Comparison of ENCODE assay signal across 11 mouse cellular contexts in genomic region chrX:75044595-75044994, GRCm38 (mm10). TPM values are rescaled to one million over a fixed set of nuclear protein-coding genes. Genes with fewer than 3 reads are reported as not detected.
DNase-seq lines count a peak whose midpoint lies in the region; ATAC-seq and TF ChIP-seq lines count a peak whose summit lies in the region.
"Had no signal": no experiment of that assay in that cellular context is flagged by ENCODE, and none has a peak within 500 bp of the region (broad histone marks: within the 10 kb centered on the region; RNA-seq: fewer than 3 reads in every experiment).

No protein-coding gene starts in this region.

- no peak for TF ChIP-seq POLR2A in limb, embryonic 14.5 days (IDR thresholded peaks at IDR 0.05; ENCODE audit: borderline replicate concordance, extremely low read depth, insufficient read depth, insufficient read length)

- H3K4me2 ChIP-seq in heart, embryonic 15.5 days = no peak overlapping the region
- no peak overlapping the region for H3K4me2 ChIP-seq in limb, embryonic 14.5 days (replicated peaks; ENCODE audit: low read depth, low read length, severe bottlenecking)
- H3K4me2 ChIP-seq: hindbrain, embryonic 14.5 days had no signal

- H3K9ac ChIP-seq in heart, embryonic 15.5 days = no peak overlapping the region
- H3K9ac ChIP-seq in limb, embryonic 14.5 days (ENCODE audit: low read depth, low read length, severe bottlenecking) = no peak overlapping the region
- H3K9ac ChIP-seq: hindbrain, embryonic 14.5 days; liver, postnatal 0 days had no signal

- WGBS in heart, embryonic 15.5 days = 51% methylated on average over 4 of the region's 4 CpGs
- WGBS in limb, embryonic 14.5 days = 52% methylated on average over 4 of the region's 4 CpGs

- H3K27me3 ChIP-seq in heart, embryonic 15.5 days = no peaks in the 10 kb centered on the region
- no peaks in the 10 kb centered on the region for H3K27me3 ChIP-seq in limb, embryonic 14.5 days (ENCODE audit: control insufficient read depth, insufficient read depth, low read length)

- no peaks in the 10 kb centered on the region for H3K9me3 ChIP-seq in heart, embryonic 15.5 days (replicated peaks)
- no peaks in the 10 kb centered on the region for H3K9me3 ChIP-seq in limb, embryonic 14.5 days (ENCODE audit: control insufficient read depth, low read length)

- H3K36me3 ChIP-seq in heart, embryonic 15.5 days = no peaks in the 10 kb centered on the region
- H3K36me3 ChIP-seq in limb, embryonic 14.5 days (ENCODE audit: control insufficient read depth, insufficient read depth, low read length) = no peaks in the 10 kb centered on the region

- no peaks in the 10 kb centered on the region for H3K4me1 ChIP-seq in heart, embryonic 15.5 days (replicated peaks)
- peaks cover 3% of the 10 kb centered on the region; the same call in 1 of the 2 replicates for H3K4me1 ChIP-seq in limb, embryonic 14.5 days (ENCODE audit: control insufficient read depth, insufficient read depth, low read length)

- H3K4me3 ChIP-seq in heart, embryonic 15.5 days = no peak overlapping the region
- no peak overlapping the region for H3K4me3 ChIP-seq in limb, embryonic 14.5 days (replicated peaks; ENCODE audit: low read length)

- DNase-seq in adrenal gland, adult 2 months = peak; percentile 10
- no peak for DNase-seq in adrenal gland, postnatal 10 days
- DNase-seq in NIH3T3 (ENCODE audit: low read depth) (peak; percentile 18), MN1 (ENCODE audit: low spot score) (no peak)
- DNase-seq in limb, embryonic 14.5 days (ENCODE audit: low spot score) = peak; percentile 5
- DNase-seq in thymus, adult 18-20 months = no peak
- no peak for DNase-seq in embryo, embryonic 10 days (ENCODE audit: low spot score)
- DNase-seq: liver, postnatal 0 days had no signal

- ATAC-seq in heart, embryonic 15.5 days (replicated peaks; ENCODE audit: insufficient number of reproducible peaks, insufficient read depth, low FRiP score, low read depth) = no peak
- peak; percentile 41; the same call in 1 of the 2 replicates for ATAC-seq in limb, embryonic 14.5 days (ENCODE audit: low FRiP score, low read depth)
- ATAC-seq: forebrain, embryonic 14.5 days; liver, postnatal 0 days had no signal

- peak overlapping the region; percentile 28; the same call in 1 of the 2 replicates for H3K27ac ChIP-seq in heart, embryonic 15.5 days
- no peak overlapping the region for H3K27ac ChIP-seq in limb, embryonic 14.5 days (replicated peaks; ENCODE audit: low read depth, low read length)
- H3K27ac ChIP-seq: hindbrain, embryonic 14.5 days had no signal

RNA-seq across cellular contexts. Expression of gene Gab3, which starts 40.7 kb away (rescaled TPM):
- total RNA-seq in adrenal gland, adult 2 months (2021) = 1 to 10 TPM; 1.8 TPM
- polyA plus RNA-seq in adrenal gland, adult 2 months (2012; rRNA removed) = 0.56 and 0.65 TPM in 2 replicates
- 1 to 10 TPM; 1.7 to 2.7 TPM for total RNA-seq in adrenal gland, postnatal 10 days (2021)
- 3.0 and 3.3 TPM in 2 replicates for polyA plus RNA-seq in heart, embryonic 15.5 days (2015; fragmentation: Nextera tagmentation; extraction: Ambion mirVana)
- polyA plus RNA-seq in limb, embryonic 14.5 days (2012; rRNA removed) = 1.6 and 2.0 TPM in 2 replicates
- polyA plus RNA-seq in limb, embryonic 14.5 days (2014; fragmentation: Nextera tagmentation; extraction: Ambion mirVana) = 2.4 and 2.7 TPM in 2 replicates

RNA-seq across cellular contexts. Expression of gene Dkc1, which starts 51.1 kb away (rescaled TPM):
- 10 to 100 TPM; 43.3 to 44.2 TPM for total RNA-seq in adrenal gland, adult 2 months (2021)
- 3.2 and 4.9 TPM in 2 replicates for polyA plus RNA-seq in adrenal gland, adult 2 months (2012; rRNA removed)
- total RNA-seq in adrenal gland, postnatal 10 days (2021) = 10 to 100 TPM; 48.0 to 52.3 TPM
- polyA plus RNA-seq in heart, embryonic 15.5 days (2015; fragmentation: Nextera tagmentation; extraction: Ambion mirVana) = 65.5 and 80.7 TPM in 2 replicates
- 40.3 and 77.7 TPM in 2 replicates for polyA plus RNA-seq in limb, embryonic 14.5 days (2012; rRNA removed)
- polyA plus RNA-seq in limb, embryonic 14.5 days (2014; fragmentation: Nextera tagmentation; extraction: Ambion mirVana) = 116 and 118 TPM in 2 replicates

Comparison
In these comparisons a context has a peak if more than half of its experiments do, and no peak if none do; other contexts are left out.
1. DNase-seq: peak in adrenal gland, adult 2 months (single experiment), NIH3T3 (single experiment) and limb, embryonic 14.5 days (single experiment); none in adrenal gland, postnatal 10 days (single experiment), thymus, adult 18-20 months (0 of 2), embryo, embryonic 10 days (single experiment) and MN1 (single experiment).